Comparison of ENCODE assay signal across 8 mouse cellular contexts in the genomic region with DNA sequence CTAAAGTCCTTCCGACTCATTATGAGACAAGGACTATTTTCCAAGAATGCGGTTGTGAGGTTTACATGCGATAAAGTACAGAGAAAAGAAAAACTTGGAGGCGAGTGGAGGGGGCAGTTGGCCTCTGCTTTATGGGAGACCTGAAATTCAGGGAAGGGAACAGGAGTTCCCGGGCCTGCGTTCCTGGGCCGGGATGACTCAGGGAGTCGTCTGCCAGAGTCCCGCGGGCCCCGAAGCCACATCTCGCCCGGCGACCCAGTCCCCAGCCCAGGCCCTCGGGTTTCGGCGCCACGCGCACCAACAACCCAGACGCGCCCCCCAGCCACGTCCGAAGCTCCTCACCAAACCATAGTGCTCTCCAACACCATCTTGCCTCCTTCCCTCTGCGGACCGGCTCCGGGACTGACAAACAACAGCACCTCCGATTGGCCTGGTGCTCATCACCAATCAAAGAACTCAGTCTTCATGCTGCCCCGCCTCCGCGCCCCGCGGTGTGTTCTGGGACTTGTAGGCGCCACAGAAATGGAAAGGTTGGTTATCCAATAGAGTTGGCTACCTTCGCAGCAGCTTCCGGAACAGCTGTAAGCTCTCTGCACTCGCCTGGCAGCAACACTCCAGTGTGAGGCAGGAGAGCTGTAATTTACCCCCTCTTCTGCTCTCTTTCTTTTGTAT. TPM values are rescaled to one million over a fixed set of nuclear protein-coding genes. Genes with fewer than 3 reads are reported as not detected.
A peak's percentile ranks its signal among the peaks of the same experiment; 100 is the strongest.
DNase-seq lines count a peak whose midpoint lies in the region; ATAC-seq and TF ChIP-seq lines count a peak whose summit lies in the region.

TSS of gene Psmd4 (minus strand) at position 449 of the 672 bp plus-strand sequence.

- DNase-seq in 3134 (ENCODE audit: extremely low read depth, insufficient read length, low spot score): peak; percentile 95
- DNase-seq in adrenal gland, postnatal 36 days: peak; percentile 98
- DNase-seq in heart, adult 18-20 months: peak; percentile 98 to 99
- DNase-seq in kidney, adult 2 months: peak; percentile 99
- DNase-seq in spleen, adult 2 months (ENCODE audit: low read depth in 1 of 2, low spot score in 2 of 2): peak; percentile 92 to 97

- H3K9ac ChIP-seq in embryonic facial prominence, embryonic 13.5 days: peak within 1 kb of the TSS; percentile 89
- H3K9ac ChIP-seq in limb, embryonic 12.5 days (replicated peaks): peak within 1 kb of the TSS; percentile 76
- peak within 1 kb of the TSS; percentile 90 for H3K9ac ChIP-seq in midbrain, embryonic 15.5 days

- H3K4me2 ChIP-seq in embryonic facial prominence, embryonic 13.5 days: peak within 1 kb of the TSS; percentile 75
- peak within 1 kb of the TSS; percentile 67 for H3K4me2 ChIP-seq in limb, embryonic 12.5 days
- peak within 1 kb of the TSS; percentile 63 for H3K4me2 ChIP-seq in midbrain, embryonic 15.5 days

- peak; percentile 49 for TF ChIP-seq POLR2A in kidney, adult 2 months (IDR thresholded peaks at IDR 0.05; ENCODE audit: low read depth, low read length)
- peak; percentile 76 for TF ChIP-seq POLR2A in spleen, adult 2 months (IDR thresholded peaks at IDR 0.05; ENCODE audit: low read depth, low read length)

- peak within 1 kb of the TSS; percentile 64; the same call in 1 of the 2 replicates for H3K27ac ChIP-seq in embryonic facial prominence, embryonic 13.5 days
- H3K27ac ChIP-seq in kidney, adult 2 months (ENCODE audit: insufficient read depth, low read depth, low read length): peak within 1 kb of the TSS; percentile 77
- peak within 1 kb of the TSS; percentile 62; the same call in 1 of the 2 replicates for H3K27ac ChIP-seq in limb, embryonic 12.5 days
- H3K27ac ChIP-seq in midbrain, embryonic 15.5 days: peak within 1 kb of the TSS; percentile 72
- H3K27ac ChIP-seq in spleen, adult 2 months (ENCODE audit: insufficient read depth, low read length): peak within 1 kb of the TSS; percentile 76

- H3K9me3 ChIP-seq in embryonic facial prominence, embryonic 13.5 days: no peaks in the 10 kb centered on the region
- H3K9me3 ChIP-seq in limb, embryonic 12.5 days: no peaks in the 10 kb centered on the region
- no peaks in the 10 kb centered on the region for H3K9me3 ChIP-seq in midbrain, embryonic 15.5 days

- TF ChIP-seq CTCF in kidney, adult 2 months (conservative IDR thresholded peaks at IDR 0.05; ENCODE audit: insufficient read depth, insufficient read length, low read depth, low read length): no peak
- TF ChIP-seq CTCF in spleen, adult 2 months (IDR thresholded peaks at IDR 0.05; ENCODE audit: extremely low read depth, insufficient read depth, insufficient read length, insufficient replicate concordance): no peak

- H3K27me3 ChIP-seq in embryonic facial prominence, embryonic 13.5 days: no peaks in the 10 kb centered on the region
- no peaks in the 10 kb centered on the region for H3K27me3 ChIP-seq in kidney, adult 2 months (replicated peaks; ENCODE audit: control insufficient read depth, insufficient read depth, low read length)
- H3K27me3 ChIP-seq in limb, embryonic 12.5 days: no peaks in the 10 kb centered on the region
- no peaks in the 10 kb centered on the region for H3K27me3 ChIP-seq in midbrain, embryonic 15.5 days (replicated peaks)
- H3K27me3 ChIP-seq in spleen, adult 2 months (ENCODE audit: control insufficient read depth, insufficient read depth, low read length): no peaks in the 10 kb centered on the region

- under 1% methylated on average over 36 of the region's 36 CpGs for WGBS in embryonic facial prominence, embryonic 13.5 days
- WGBS in kidney, adult 2 months: under 1% methylated on average over 36 of the region's 36 CpGs
- WGBS in limb, embryonic 12.5 days: under 1% methylated on average over 36 of the region's 36 CpGs
- under 1% methylated on average over 36 of the region's 36 CpGs for WGBS in midbrain, embryonic 15.5 days
- WGBS in spleen, adult 2 months: under 1% methylated on average over 36 of the region's 36 CpGs

- peaks cover 7% of the 10 kb centered on the region for H3K4me1 ChIP-seq in embryonic facial prominence, embryonic 13.5 days
- H3K4me1 ChIP-seq in kidney, adult 2 months (ENCODE audit: control insufficient read depth, insufficient read depth, low read length): peaks cover 9% of the 10 kb centered on the region; the same call in 1 of the 2 replicates
- peaks cover 17% of the 10 kb centered on the region for H3K4me1 ChIP-seq in limb, embryonic 12.5 days (replicated peaks)
- peaks cover 13% of the 10 kb centered on the region for H3K4me1 ChIP-seq in midbrain, embryonic 15.5 days
- peaks cover 4% of the 10 kb centered on the region; the same call in 1 of the 2 replicates for H3K4me1 ChIP-seq in spleen, adult 2 months (ENCODE audit: control insufficient read depth, insufficient read depth, insufficient read length)

- peak; percentile 96 for ATAC-seq in embryonic facial prominence, embryonic 13.5 days (ENCODE audit: insufficient number of reproducible peaks, insufficient read depth, low FRiP score, low TSS enrichment, low read depth)
- ATAC-seq in limb, embryonic 12.5 days (ENCODE audit: insufficient number of reproducible peaks, insufficient read depth, low FRiP score, low TSS enrichment, low read depth): peak; percentile 99
- ATAC-seq in midbrain, embryonic 15.5 days (replicated peaks): peak; percentile 100

- peak within 1 kb of the TSS; percentile 84 for H3K4me3 ChIP-seq in embryonic facial prominence, embryonic 13.5 days
- peak within 1 kb of the TSS; percentile 90 for H3K4me3 ChIP-seq in kidney, adult 2 months (ENCODE audit: insufficient read depth, low read depth, low read length)
- H3K4me3 ChIP-seq in limb, embryonic 12.5 days (replicated peaks): peak within 1 kb of the TSS; percentile 77
- H3K4me3 ChIP-seq in midbrain, embryonic 15.5 days: peak within 1 kb of the TSS; percentile 87
- H3K4me3 ChIP-seq in spleen, adult 2 months (ENCODE audit: extremely low read depth, insufficient read depth, insufficient read length): peak within 1 kb of the TSS; percentile 75

- peaks cover 15% of the 10 kb centered on the region for H3K36me3 ChIP-seq in embryonic facial prominence, embryonic 13.5 days
- no peaks in the 10 kb centered on the region for H3K36me3 ChIP-seq in kidney, adult 2 months (ENCODE audit: control insufficient read depth, insufficient read depth, low read length)
- H3K36me3 ChIP-seq in limb, embryonic 12.5 days: peaks cover 22% of the 10 kb centered on the region
- peaks cover 3% of the 10 kb centered on the region; the same call in 1 of the 2 replicates for H3K36me3 ChIP-seq in midbrain, embryonic 15.5 days (replicated peaks)
- 0 out of 2 replicates have a peak, but pooled peaks cover 3% of the 10 kb centered on the region for H3K36me3 ChIP-seq in spleen, adult 2 months (ENCODE audit: control insufficient read depth, insufficient read depth, low read length)

RNA-seq across cellular contexts. Expression of gene Psmd4, which starts in this region (rescaled TPM):
- total RNA-seq in adrenal gland, postnatal 36 days (2021): 100 to 1,000 TPM; 284 to 331 TPM
- polyA plus RNA-seq in embryonic facial prominence, embryonic 13.5 days (2015; fragmentation: Nextera tagmentation; extraction: Ambion mirVana): 286 and 293 TPM in 2 replicates
- 100 to 1,000 TPM; 146 to 151 TPM for total RNA-seq in heart, adult 18-20 months (2021)
- polyA plus RNA-seq in kidney, adult 2 months (2012; rRNA removed): 136 TPM in 2 replicates
- polyA plus RNA-seq in limb, embryonic 12.5 days (2016; fragmentation: Nextera tagmentation; extraction: Ambion mirVana): 306 and 310 TPM in 2 replicates
- 277 and 284 TPM in 2 replicates for polyA plus RNA-seq in midbrain, embryonic 15.5 days (2015; fragmentation: Nextera tagmentation; extraction: Ambion mirVana)
- 90.5 and 108 TPM in 2 replicates for polyA plus RNA-seq in spleen, adult 2 months (2012; rRNA removed)

Comparison
In these comparisons a context has a peak if more than half of its experiments do, and no peak if none do; other contexts are left out.
1. Peak in every context shown above with its lines: DNase-seq, ATAC-seq, H3K4me3 ChIP-seq and H3K27ac ChIP-seq.